Mouse (Mus musculus) liver, embryonic 12.5 days (tissue): ENCODE measurements at regions not wholly inside any gene's neighbourhood (a gene's known extent, or its start where the extent isn't known, plus 50 kb on each side); places are given as distances from the start of the nearest gene placed in this dataset.

Experiments
- ATAC-seq: fragments of 200-750 bp; cut with Nextera tagmentation; 2 replicates; pipeline ENCODE4 v1.8.0; 2017; ENCODE audit warnings: moderate number of reproducible peaks, mild to moderate bottlenecking, moderate library complexity
- H3K27ac ChIP-seq: fragments of 300-500 bp; sonication (generic); 2 replicates; pipeline ENCODE4 v1.5.1; 2016; ENCODE audit warnings: mild to moderate bottlenecking
- H3K27me3 ChIP-seq: fragments of 300-500 bp; sonication (generic); replicated peaks from 2 replicates; pipeline ENCODE4 v1.6.1; 2016; ENCODE audit warnings: mild to moderate bottlenecking, moderate library complexity
- H3K36me3 ChIP-seq: fragments of 300-500 bp; sonication (generic); 2 replicates; pipeline ENCODE4 v1.6.1; 2016; ENCODE audit warnings: mild to moderate bottlenecking, moderate library complexity
- H3K4me1 ChIP-seq: fragments of 300-500 bp; sonication (generic); 2 replicates; pipeline ENCODE4 v1.6.1; 2016
- H3K4me2 ChIP-seq: fragments of 300-500 bp; sonication (generic); 2 replicates; pipeline ENCODE4 v1.6.1; 2016; ENCODE audit warnings: mild to moderate bottlenecking, moderate library complexity
- H3K4me3 ChIP-seq: fragments of 300-500 bp; sonication (generic); 2 replicates; pipeline ENCODE4 v1.5.1; 2016; ENCODE audit warnings: mild to moderate bottlenecking, moderate library complexity
- H3K9ac ChIP-seq: fragments of 300-500 bp; sonication (generic); 2 replicates; pipeline ENCODE4 v1.6.1; 2016; ENCODE audit warnings: mild to moderate bottlenecking, moderate library complexity
- H3K9me3 ChIP-seq: fragments of 300-500 bp; sonication (generic); replicated peaks from 2 replicates; pipeline ENCODE4 v1.6.1; 2016; ENCODE audit warnings: mild to moderate bottlenecking, moderate library complexity
- WGBS: fragments of 180-500 bp; shearing (Covaris S2); methylation state at CpG from one replicate; pipeline ENCODE4 v1.1.7; 2016; ENCODE audit not compliant: insufficient replicate concordance; 5-methylcytosine and 5-hydroxymethylcytosine counted together

- ATAC-seq: no peak
- Histone ChIP-seq H3K9me3 (no peaks in the 10 kb centered on the region), H3K4me2 (no peak overlapping the region), H3K36me3 (no peaks in the 10 kb centered on the region), H3K27ac (no peak overlapping the region), H3K4me1 (no peaks in the 10 kb centered on the region), H3K9ac (no peak overlapping the region), H3K27me3 (no peaks in the 10 kb centered on the region), H3K4me3 (no peak overlapping the region)
- WGBS: 63% methylated on average over 7 of the region's 7 CpGs
These were observed 54.1 kb upstream of the 1700012A03Rik start for GRCm38 (mm10) chr6:31995977-31996376.

GRCm38 (mm10) chr6:31995249-31995648, 54.8 kb upstream of the 1700012A03Rik start:
- Histone ChIP-seq H3K4me3 (no peak overlapping the region), H3K4me2 (no peak overlapping the region), H3K27ac (no peak overlapping the region), H3K9me3 (no peaks in the 10 kb centered on the region), H3K9ac (no peak overlapping the region), H3K4me1 (no peaks in the 10 kb centered on the region), H3K27me3 (no peaks in the 10 kb centered on the region), H3K36me3 (no peaks in the 10 kb centered on the region)
- no peak for ATAC-seq
- 55% methylated on average over 4 of the region's 4 CpGs for WGBS

- ATAC-seq: no peak
- Histone ChIP-seq H3K4me1 (no peaks in the 10 kb centered on the region), H3K27ac (no peak overlapping the region), H3K4me3 (no peak overlapping the region), H3K36me3 (no peaks in the 10 kb centered on the region), H3K9me3 (no peaks in the 10 kb centered on the region), H3K9ac (no peak overlapping the region), H3K27me3 (no peaks in the 10 kb centered on the region), H3K4me2 (no peak overlapping the region)
- 31% methylated on average over 3 of the region's 3 CpGs for WGBS
These were observed 64.3 kb upstream of the 1700012A03Rik start for GRCm38 (mm10) chr6:31985698-31986097.

DNA sequence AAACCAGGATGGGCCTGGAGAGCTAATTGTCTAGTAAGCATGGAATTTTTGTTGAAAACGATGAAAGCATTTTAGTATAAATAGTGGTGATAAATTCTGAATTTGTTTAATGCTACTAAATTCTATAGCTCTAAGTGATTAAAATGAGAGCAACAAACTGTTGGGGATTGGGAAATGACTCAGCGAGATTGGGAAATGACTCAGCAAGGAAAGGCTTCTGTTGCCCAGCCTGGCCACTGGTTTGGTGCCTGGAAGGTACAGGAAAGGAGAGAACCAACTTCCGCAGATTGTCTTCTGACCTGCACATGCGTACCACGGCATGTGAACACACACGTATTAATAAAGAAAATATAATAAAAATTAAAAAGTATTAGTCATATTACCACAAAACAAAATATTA, 73.3 kb upstream of the 1700012A03Rik start:
- no peak for ATAC-seq
- no peak overlapping the region for H3K4me3 ChIP-seq
- H3K4me2 ChIP-seq: no peak overlapping the region
- no peak overlapping the region for H3K27ac ChIP-seq
- H3K36me3 ChIP-seq: no peaks in the 10 kb centered on the region
- 71% methylated on average over 6 of the region's 6 CpGs for WGBS
- no peaks in the 10 kb centered on the region for H3K9me3 ChIP-seq
- no peaks in the 10 kb centered on the region for H3K27me3 ChIP-seq
- H3K4me1 ChIP-seq: no peaks in the 10 kb centered on the region
- H3K9ac ChIP-seq: no peak overlapping the region

- H3K9me3 ChIP-seq: no peaks in the 10 kb centered on the region
- WGBS: 22% methylated on average over 4 of the region's 4 CpGs
- H3K4me3 ChIP-seq: no peak overlapping the region
- no peaks in the 10 kb centered on the region for H3K4me1 ChIP-seq
- H3K27ac ChIP-seq: no peak overlapping the region
- no peak overlapping the region for H3K4me2 ChIP-seq
- H3K27me3 ChIP-seq: no peaks in the 10 kb centered on the region
- H3K36me3 ChIP-seq: no peaks in the 10 kb centered on the region
- no peak overlapping the region for H3K9ac ChIP-seq
- ATAC-seq: no peak
These were observed 102.0 kb upstream of the 1700012A03Rik start for GRCm38 (mm10) chr6:31948063-31948481.

DNA sequence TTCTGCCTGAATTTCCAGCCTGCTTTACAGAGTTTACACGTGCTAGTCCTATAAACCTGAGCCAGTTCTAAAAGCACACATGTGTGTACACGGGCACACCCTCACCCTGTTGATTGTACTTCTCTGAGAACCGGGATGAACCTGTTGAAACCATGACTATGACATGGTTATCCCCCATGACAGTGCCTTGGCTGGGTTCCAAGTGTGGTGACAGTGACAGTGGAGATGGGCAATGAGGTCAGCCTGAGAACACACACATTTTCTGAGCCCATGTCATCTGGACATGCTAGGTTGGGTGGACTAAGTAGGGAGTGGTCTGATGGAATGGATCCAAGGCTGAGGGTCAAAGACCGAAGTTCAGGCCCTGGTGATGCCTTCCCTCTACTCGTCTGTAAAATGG, 103.5 kb upstream of the 1700012A03Rik start:
- Histone ChIP-seq H3K4me3 (no peak overlapping the region), H3K27me3 (no peaks in the 10 kb centered on the region), H3K27ac (no peak overlapping the region), H3K36me3 (no peaks in the 10 kb centered on the region), H3K9me3 (no peaks in the 10 kb centered on the region), H3K4me2 (no peak overlapping the region), H3K4me1 (no peaks in the 10 kb centered on the region), H3K9ac (no peak overlapping the region)
- no peak for ATAC-seq
- WGBS: 60% methylated on average over 5 of the region's 5 CpGs

GRCm38 (mm10) chr6:31945347-31945746, 104.7 kb upstream of the 1700012A03Rik start:
- no peaks in the 10 kb centered on the region for H3K9me3 ChIP-seq
- no peak overlapping the region for H3K27ac ChIP-seq
- H3K4me1 ChIP-seq: no peaks in the 10 kb centered on the region
- 70% methylated on average over 7 of the region's 7 CpGs for WGBS
- H3K4me3 ChIP-seq: no peak overlapping the region
- no peak for ATAC-seq
- no peak overlapping the region for H3K9ac ChIP-seq
- H3K27me3 ChIP-seq: no peaks in the 10 kb centered on the region
- H3K4me2 ChIP-seq: no peak overlapping the region
- no peaks in the 10 kb centered on the region for H3K36me3 ChIP-seq

DNA sequence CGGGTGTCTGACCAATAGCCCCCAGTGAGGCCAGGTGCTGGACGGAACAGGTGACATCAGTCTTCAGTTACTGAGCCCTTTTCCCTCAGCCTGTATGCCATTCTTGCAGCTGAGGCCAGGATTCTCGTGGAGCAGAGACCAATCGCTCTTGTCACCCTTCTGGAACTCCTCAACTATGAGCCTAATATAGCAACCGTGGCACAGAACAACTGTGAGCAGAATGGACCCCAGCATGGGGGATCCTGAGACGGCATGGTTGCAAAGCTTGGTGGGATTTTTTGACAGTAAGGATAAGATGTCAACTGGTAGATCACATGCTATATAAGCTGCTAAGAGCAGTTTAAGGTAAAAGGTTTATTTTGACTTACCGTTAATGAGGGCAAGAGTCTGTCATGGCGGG, 105.5 kb upstream of the 1700012A03Rik start:
- Histone ChIP-seq H3K27me3 (no peaks in the 10 kb centered on the region), H3K4me3 (no peak overlapping the region), H3K9me3 (no peaks in the 10 kb centered on the region), H3K9ac (no peak overlapping the region), H3K4me1 (no peaks in the 10 kb centered on the region), H3K36me3 (no peaks in the 10 kb centered on the region), H3K27ac (no peak overlapping the region), H3K4me2 (no peak overlapping the region)
- ATAC-seq: no peak
- WGBS: 68% methylated on average over 8 of the region's 8 CpGs

- no peaks in the 10 kb centered on the region for H3K9me3 ChIP-seq
- H3K4me3 ChIP-seq: no peak overlapping the region
- no peak overlapping the region for H3K4me2 ChIP-seq
- 37% methylated on average over 4 of the region's 4 CpGs for WGBS
- no peak for ATAC-seq
- 0 out of 2 replicates have a peak, but pooled peaks cover 6% of the 10 kb centered on the region for H3K27me3 ChIP-seq
- no peaks in the 10 kb centered on the region for H3K36me3 ChIP-seq
- no peak overlapping the region for H3K27ac ChIP-seq
- no peaks in the 10 kb centered on the region for H3K4me1 ChIP-seq
- no peak overlapping the region for H3K9ac ChIP-seq
These were observed 107.3 kb upstream of the 1700012A03Rik start for GRCm38 (mm10) chr6:31942696-31943095.

- Histone ChIP-seq H3K9me3 (no peaks in the 10 kb centered on the region), H3K27ac (no peak overlapping the region), H3K9ac (no peak overlapping the region), H3K4me1 (no peaks in the 10 kb centered on the region), H3K36me3 (no peaks in the 10 kb centered on the region), H3K4me2 (peak overlapping the region; percentile 59), H3K27me3 (0 out of 2 replicates have a peak, but pooled peaks cover 10% of the 10 kb centered on the region), H3K4me3 (peak overlapping the region; percentile 30; the same call in 1 of the 2 replicates)
- ATAC-seq: no peak
- WGBS: 7% methylated on average over 20 of the region's 20 CpGs
These were observed 111.7 kb upstream of the 1700012A03Rik start for GRCm38 (mm10) chr6:31938216-31938814.

DNA sequence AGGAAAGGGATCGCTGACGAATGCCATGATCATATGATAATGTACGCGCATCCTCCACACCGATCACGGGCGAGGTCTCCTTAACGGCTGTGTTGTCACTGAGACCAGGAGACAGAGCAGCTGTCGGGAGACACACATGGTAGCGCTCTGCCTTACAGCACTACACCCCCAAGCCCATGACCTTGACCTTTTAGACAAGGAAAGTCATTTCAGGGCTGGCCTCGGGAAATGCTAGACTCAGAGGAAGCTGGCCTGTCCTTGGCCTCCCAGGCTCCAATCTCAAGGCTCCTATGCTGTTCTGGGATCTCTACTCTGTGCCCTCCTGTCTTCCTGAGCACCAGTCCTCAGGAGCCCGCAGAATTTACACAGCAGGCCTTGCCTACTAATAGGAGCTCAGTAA, 112.9 kb upstream of the 1700012A03Rik start:
- Histone ChIP-seq H3K4me1 (no peaks in the 10 kb centered on the region), H3K27ac (no peak overlapping the region), H3K4me2 (no peak overlapping the region), H3K9me3 (no peaks in the 10 kb centered on the region), H3K27me3 (0 out of 2 replicates have a peak, but pooled peaks cover 10% of the 10 kb centered on the region), H3K36me3 (no peaks in the 10 kb centered on the region), H3K9ac (no peak overlapping the region), H3K4me3 (no peak overlapping the region)
- no peak for ATAC-seq
- 66% methylated on average over 12 of the region's 12 CpGs for WGBS

DNA sequence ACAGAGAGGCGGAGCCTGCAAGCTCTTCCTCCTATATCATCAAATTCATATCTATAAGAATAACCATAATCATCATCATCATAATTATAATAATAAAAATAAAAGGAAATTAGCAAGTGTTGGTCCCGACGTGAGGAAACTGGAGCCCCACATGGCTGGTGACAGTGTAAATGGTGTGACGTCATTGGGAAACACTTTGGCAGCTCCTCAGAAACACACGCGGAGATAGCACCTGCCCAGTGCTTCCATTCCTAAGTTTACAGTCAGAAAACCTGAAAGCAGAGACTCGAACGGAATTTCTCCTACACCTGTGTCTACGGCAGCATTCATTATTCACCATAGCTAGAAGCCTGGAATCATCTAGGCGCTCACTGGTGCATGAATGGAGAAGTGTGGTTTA, 115.2 kb upstream of the 1700012A03Rik start:
- Histone ChIP-seq H3K4me2 (no peak overlapping the region), H3K27me3 (0 out of 2 replicates have a peak, but pooled peaks cover 10% of the 10 kb centered on the region), H3K27ac (no peak overlapping the region), H3K36me3 (no peaks in the 10 kb centered on the region), H3K9ac (no peak overlapping the region), H3K4me1 (no peaks in the 10 kb centered on the region), H3K4me3 (no peak overlapping the region), H3K9me3 (no peaks in the 10 kb centered on the region)
- no peak for ATAC-seq
- WGBS: 72% methylated on average over 10 of the region's 10 CpGs

GRCm38 (mm10) chr6:31933956-31934355, 116.1 kb upstream of the 1700012A03Rik start:
- Histone ChIP-seq H3K4me3 (no peak overlapping the region), H3K27ac (no peak overlapping the region), H3K36me3 (no peaks in the 10 kb centered on the region), H3K9ac (no peak overlapping the region), H3K9me3 (no peaks in the 10 kb centered on the region), H3K27me3 (0 out of 2 replicates have a peak, but pooled peaks cover 9% of the 10 kb centered on the region), H3K4me1 (no peaks in the 10 kb centered on the region), H3K4me2 (no peak overlapping the region)
- WGBS: 63% methylated on average over 8 of the region's 8 CpGs
- ATAC-seq: no peak
